Mouse (Mus musculus): ENCODE data around the gene Fhdc1. TPM values are rescaled to one million over a fixed set of nuclear protein-coding genes. Genes with fewer than 3 reads are reported as not detected.

Gene Fhdc1
- polyA plus RNA-seq, 1 experiment from 2014 or later = 6.1 TPM

GRCm38 (mm10) chr3:84465822-84466500 lies 14.3 kb downstream of the Fhdc1 start:
- Histone ChIP-seq H3K4me3 (replicated peaks; ENCODE audit: low read length) (no peak overlapping the region), H3K9me3 (ENCODE audit: control insufficient read depth, low read length) (no peaks in the 10 kb centered on the region), H3K27me3 (ENCODE audit: control insufficient read depth, insufficient read depth, low read length) (no peaks in the 10 kb centered on the region), H3K27ac (no peak overlapping the region), H3K4me2 (replicated peaks) (no peak overlapping the region), H3K36me3 (replicated peaks; ENCODE audit: control insufficient read depth, insufficient read depth) (no peaks in the 10 kb centered on the region), H3K9ac (no peak overlapping the region), H3K4me1 (replicated peaks; ENCODE audit: control insufficient read depth, insufficient read depth, low read length) (no peaks in the 10 kb centered on the region)
- 79% methylated on average over 6 of the region's 6 CpGs for WGBS
- no peak for DNase-seq (ENCODE audit: low spot score)
- no peak for ATAC-seq (ENCODE audit: low FRiP score)

- no peak overlapping the region for H3K27ac ChIP-seq
- 38% methylated on average over 4 of the region's 4 CpGs for WGBS
- no peaks in the 10 kb centered on the region for H3K9me3 ChIP-seq (ENCODE audit: control insufficient read depth, low read length)
- H3K9ac ChIP-seq = no peak overlapping the region
- H3K4me1 ChIP-seq (replicated peaks; ENCODE audit: control insufficient read depth, insufficient read depth, low read length) = no peaks in the 10 kb centered on the region
- peak; percentile 37; the same call in 1 of the 2 replicates for ATAC-seq (ENCODE audit: low FRiP score)
- H3K4me2 ChIP-seq (replicated peaks) = no peak overlapping the region
- no peaks in the 10 kb centered on the region for H3K27me3 ChIP-seq (ENCODE audit: control insufficient read depth, insufficient read depth, low read length)
- H3K36me3 ChIP-seq (replicated peaks; ENCODE audit: control insufficient read depth, insufficient read depth) = no peaks in the 10 kb centered on the region
- no peak overlapping the region for H3K4me3 ChIP-seq (replicated peaks; ENCODE audit: low read length)
- no peak for DNase-seq (ENCODE audit: low spot score)
Measured at GRCm38 (mm10) chr3:84461687-84462086, 18.5 kb downstream of the Fhdc1 start.

GRCm38 (mm10) chr3:84460952-84461351 lies 19.3 kb downstream of the Fhdc1 start:
- H3K4me2 ChIP-seq (replicated peaks) = no peak overlapping the region
- ATAC-seq (ENCODE audit: low FRiP score) = peak; percentile 46; the same call in 1 of the 2 replicates
- no peaks in the 10 kb centered on the region for H3K27me3 ChIP-seq (ENCODE audit: control insufficient read depth, insufficient read depth, low read length)
- 41% methylated on average over 12 of the region's 12 CpGs for WGBS
- H3K9me3 ChIP-seq (ENCODE audit: control insufficient read depth, low read length) = no peaks in the 10 kb centered on the region
- no peak overlapping the region for H3K4me3 ChIP-seq (replicated peaks; ENCODE audit: low read length)
- no peaks in the 10 kb centered on the region for H3K4me1 ChIP-seq (replicated peaks; ENCODE audit: control insufficient read depth, insufficient read depth, low read length)
- DNase-seq (ENCODE audit: low spot score) = no peak
- no peak overlapping the region for H3K27ac ChIP-seq
- H3K36me3 ChIP-seq (replicated peaks; ENCODE audit: control insufficient read depth, insufficient read depth) = no peaks in the 10 kb centered on the region
- no peak overlapping the region for H3K9ac ChIP-seq

GRCm38 (mm10) chr3:84460499-84460898 lies 19.7 kb downstream of the Fhdc1 start:
- Histone ChIP-seq H3K4me3 (replicated peaks; ENCODE audit: low read length) (no peak overlapping the region), H3K4me2 (replicated peaks) (no peak overlapping the region), H3K27me3 (ENCODE audit: control insufficient read depth, insufficient read depth, low read length) (no peaks in the 10 kb centered on the region), H3K4me1 (replicated peaks; ENCODE audit: control insufficient read depth, insufficient read depth, low read length) (no peaks in the 10 kb centered on the region), H3K36me3 (replicated peaks; ENCODE audit: control insufficient read depth, insufficient read depth) (no peaks in the 10 kb centered on the region), H3K9ac (no peak overlapping the region), H3K27ac (no peak overlapping the region), H3K9me3 (ENCODE audit: control insufficient read depth, low read length) (no peaks in the 10 kb centered on the region)
- WGBS = 40% methylated on average over 3 of the region's 3 CpGs
- ATAC-seq (ENCODE audit: low FRiP score) (no peak), DNase-seq (ENCODE audit: low spot score) (no peak)

GRCm38 (mm10) chr3:84455733-84456417 lies 24.4 kb downstream of the Fhdc1 start:
- Histone ChIP-seq H3K27ac (no peak overlapping the region), H3K9me3 (ENCODE audit: control insufficient read depth, low read length) (no peaks in the 10 kb centered on the region), H3K4me3 (replicated peaks; ENCODE audit: low read length) (no peak overlapping the region), H3K27me3 (ENCODE audit: control insufficient read depth, insufficient read depth, low read length) (no peaks in the 10 kb centered on the region), H3K4me2 (replicated peaks) (no peak overlapping the region), H3K4me1 (replicated peaks; ENCODE audit: control insufficient read depth, insufficient read depth, low read length) (no peaks in the 10 kb centered on the region), H3K9ac (no peak overlapping the region), H3K36me3 (replicated peaks; ENCODE audit: control insufficient read depth, insufficient read depth) (no peaks in the 10 kb centered on the region)
- ATAC-seq (ENCODE audit: low FRiP score) (no peak), DNase-seq (ENCODE audit: low spot score) (no peak)
- 77% methylated on average over 12 of the region's 12 CpGs for WGBS

GRCm38 (mm10) chr3:84450651-84451050 lies 29.6 kb downstream of the Fhdc1 start:
- Histone ChIP-seq H3K4me2 (replicated peaks) (no peak overlapping the region), H3K9me3 (ENCODE audit: control insufficient read depth, low read length) (no peaks in the 10 kb centered on the region), H3K36me3 (replicated peaks; ENCODE audit: control insufficient read depth, insufficient read depth) (0 out of 2 replicates have a peak, but pooled peaks cover 4% of the 10 kb centered on the region), H3K4me3 (replicated peaks; ENCODE audit: low read length) (no peak overlapping the region), H3K4me1 (replicated peaks; ENCODE audit: control insufficient read depth, insufficient read depth, low read length) (no peaks in the 10 kb centered on the region), H3K9ac (no peak overlapping the region), H3K27ac (no peak overlapping the region), H3K27me3 (ENCODE audit: control insufficient read depth, insufficient read depth, low read length) (0 out of 2 replicates have a peak, but pooled peaks cover 5% of the 10 kb centered on the region)
- 67% methylated on average over 3 of the region's 3 CpGs for WGBS
- DNase-seq (ENCODE audit: low spot score) (no peak), ATAC-seq (ENCODE audit: low FRiP score) (no peak)

- WGBS = 84% methylated on average over 9 of the region's 9 CpGs
- no peak overlapping the region for H3K9ac ChIP-seq
- H3K4me1 ChIP-seq (replicated peaks; ENCODE audit: control insufficient read depth, insufficient read depth, low read length) = no peaks in the 10 kb centered on the region
- ATAC-seq (ENCODE audit: low FRiP score) (no peak), DNase-seq (ENCODE audit: low spot score) (no peak)
- peaks cover 15% of the 10 kb centered on the region; the same call in 1 of the 2 replicates for H3K36me3 ChIP-seq (replicated peaks; ENCODE audit: control insufficient read depth, insufficient read depth)
- no peaks in the 10 kb centered on the region for H3K9me3 ChIP-seq (ENCODE audit: control insufficient read depth, low read length)
- no peak overlapping the region for H3K4me3 ChIP-seq (replicated peaks; ENCODE audit: low read length)
- 0 out of 2 replicates have a peak, but pooled peaks cover 5% of the 10 kb centered on the region for H3K27me3 ChIP-seq (ENCODE audit: control insufficient read depth, insufficient read depth, low read length)
- H3K4me2 ChIP-seq (replicated peaks) = no peak overlapping the region
- H3K27ac ChIP-seq = no peak overlapping the region
Measured at GRCm38 (mm10) chr3:84449015-84449414, 31.2 kb downstream of the Fhdc1 start.

GRCm38 (mm10) chr3:84447803-84448202 lies 32.4 kb downstream of the Fhdc1 start:
- no peak overlapping the region for H3K9ac ChIP-seq
- H3K4me2 ChIP-seq (replicated peaks) = no peak overlapping the region
- H3K36me3 ChIP-seq (replicated peaks; ENCODE audit: control insufficient read depth, insufficient read depth) = peaks cover 15% of the 10 kb centered on the region; the same call in 1 of the 2 replicates
- H3K4me1 ChIP-seq (replicated peaks; ENCODE audit: control insufficient read depth, insufficient read depth, low read length) = no peaks in the 10 kb centered on the region
- WGBS = 69% methylated on average over 5 of the region's 5 CpGs
- H3K27me3 ChIP-seq (ENCODE audit: control insufficient read depth, insufficient read depth, low read length) = 0 out of 2 replicates have a peak, but pooled peaks cover 5% of the 10 kb centered on the region
- ATAC-seq (ENCODE audit: low FRiP score) (no peak), DNase-seq (ENCODE audit: low spot score) (no peak)
- no peak overlapping the region for H3K4me3 ChIP-seq (replicated peaks; ENCODE audit: low read length)
- no peaks in the 10 kb centered on the region for H3K9me3 ChIP-seq (ENCODE audit: control insufficient read depth, low read length)
- H3K27ac ChIP-seq = no peak overlapping the region

- Histone ChIP-seq H3K9ac (no peak overlapping the region), H3K4me1 (replicated peaks; ENCODE audit: control insufficient read depth, insufficient read depth, low read length) (no peaks in the 10 kb centered on the region), H3K4me2 (replicated peaks) (no peak overlapping the region), H3K9me3 (ENCODE audit: control insufficient read depth, low read length) (no peaks in the 10 kb centered on the region), H3K27ac (no peak overlapping the region), H3K4me3 (replicated peaks; ENCODE audit: low read length) (no peak overlapping the region), H3K27me3 (ENCODE audit: control insufficient read depth, insufficient read depth, low read length) (0 out of 2 replicates have a peak, but pooled peaks cover 5% of the 10 kb centered on the region), H3K36me3 (replicated peaks; ENCODE audit: control insufficient read depth, insufficient read depth) (peaks cover 15% of the 10 kb centered on the region; the same call in 1 of the 2 replicates)
- 32% methylated on average over 9 of the region's 9 CpGs for WGBS
- DNase-seq (ENCODE audit: low spot score) (no peak), ATAC-seq (ENCODE audit: low FRiP score) (no peak)
Measured at GRCm38 (mm10) chr3:84445838-84446237, 34.4 kb downstream of the Fhdc1 start.

Data from hindbrain, embryonic 14.5 days (tissue).